Mouse (Mus musculus): Measurements from ENCODE around the gene Ccdc24.

DNA sequence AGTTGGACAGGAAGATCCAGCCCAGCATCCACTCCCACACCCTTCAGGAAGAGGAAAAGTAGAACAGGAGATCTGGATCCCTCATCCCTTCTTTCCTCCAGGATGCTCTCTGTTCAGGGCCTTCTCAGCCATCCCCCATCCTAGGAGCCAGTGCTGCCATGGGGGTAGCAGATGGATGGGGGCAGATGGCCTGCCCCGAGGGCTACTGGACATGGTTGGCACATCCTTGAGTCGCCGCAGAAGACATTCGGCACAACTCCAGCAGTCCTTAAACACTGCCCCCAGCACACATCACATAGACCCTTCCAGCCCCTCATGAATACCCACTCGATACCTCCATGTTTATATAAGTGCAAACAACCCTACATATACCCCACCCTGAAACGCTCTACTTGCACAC is 23.7 kb upstream of the Ccdc24 start:
- TF ChIP-seq GATA1 (IDR thresholded peaks at IDR 0.05; ENCODE audit: low read length) (no peak), TAL1 (IDR thresholded peaks at IDR 0.05; ENCODE audit: low read length) (no peak)

Data from erythroblast, embryonic 14.5 days (primary cell).